Mouse (Mus musculus) G1E-ER4 (cell line): ENCODE measurements around the gene Bcat2. TPM values are rescaled to one million over a fixed set of nuclear protein-coding genes. Genes with fewer than 3 reads are reported as not detected.
A peak's percentile ranks its signal among the peaks of the same experiment; 100 is the strongest.

ENCODE experiments used
- GATA1 ChIP-seq: IDR thresholded peaks from one replicate; pipeline ENCODE4 v1.8.0; 2012; ENCODE audit warnings: low read length, inconsistent platforms
- polyA plus RNA-seq: library from polyadenylated mRNA; stranded (reverse); fragments of >175 nt; gene quantifications from 2 replicates; pipeline ENCODE4 v1.2.3, GENCODE M21; 2012

Bcat2 gene
- polyA plus RNA-seq, 1 experiment: 83.5 TPM

DNA sequence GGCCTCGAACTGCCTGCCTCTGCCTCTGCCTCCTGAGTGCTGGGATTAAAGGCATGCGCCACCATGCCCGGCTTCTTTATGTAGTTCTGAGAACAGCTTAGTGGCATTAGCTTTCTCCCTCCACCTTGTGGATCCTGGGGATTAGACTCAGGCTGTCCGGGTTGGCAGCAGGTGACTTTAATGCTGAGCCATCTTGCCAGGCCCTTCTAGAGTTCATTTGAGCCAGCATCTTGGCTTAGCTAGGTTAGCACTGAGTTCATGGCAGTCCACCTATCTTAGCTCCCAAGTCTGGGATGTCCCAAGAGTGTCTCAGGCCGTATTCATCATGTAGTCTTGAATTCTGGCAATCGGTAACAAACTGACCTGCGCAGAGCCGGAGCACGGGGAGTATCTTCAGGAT is 4.5 kb upstream of the Bcat2 start:
- no peak for TF ChIP-seq GATA1

DNA sequence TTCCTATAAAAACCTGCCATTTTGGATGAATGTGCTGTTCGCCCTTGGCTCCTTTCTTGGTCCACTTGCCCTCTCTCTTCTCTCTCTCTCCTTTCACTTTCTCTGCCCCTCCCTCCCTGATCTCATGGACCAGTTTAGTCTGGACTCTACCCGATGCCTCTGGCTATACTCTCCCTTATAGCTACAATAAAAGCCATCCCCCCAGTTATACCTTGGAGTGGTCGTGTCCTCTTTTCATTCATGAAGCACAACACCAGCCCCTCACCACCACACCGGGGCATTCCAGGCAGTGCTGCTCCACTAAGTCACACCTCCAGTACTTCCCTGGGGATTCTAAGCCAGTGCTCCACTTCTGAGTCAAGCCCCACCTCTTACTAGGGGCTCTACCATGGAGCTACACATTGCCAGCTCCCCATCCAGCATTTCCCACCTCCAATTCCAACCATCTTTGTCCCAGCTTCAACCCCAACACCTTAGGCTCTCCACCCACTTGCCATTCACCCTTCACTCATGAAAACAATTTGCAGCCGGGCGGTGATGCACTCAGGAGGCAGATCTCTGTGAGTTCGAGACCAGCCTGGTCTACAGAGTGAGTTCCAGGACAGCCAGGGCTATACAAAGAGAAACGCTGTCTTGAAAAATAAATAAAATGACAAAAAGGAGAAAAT is 2.7 kb upstream of the Bcat2 start:
- no peak for TF ChIP-seq GATA1

DNA sequence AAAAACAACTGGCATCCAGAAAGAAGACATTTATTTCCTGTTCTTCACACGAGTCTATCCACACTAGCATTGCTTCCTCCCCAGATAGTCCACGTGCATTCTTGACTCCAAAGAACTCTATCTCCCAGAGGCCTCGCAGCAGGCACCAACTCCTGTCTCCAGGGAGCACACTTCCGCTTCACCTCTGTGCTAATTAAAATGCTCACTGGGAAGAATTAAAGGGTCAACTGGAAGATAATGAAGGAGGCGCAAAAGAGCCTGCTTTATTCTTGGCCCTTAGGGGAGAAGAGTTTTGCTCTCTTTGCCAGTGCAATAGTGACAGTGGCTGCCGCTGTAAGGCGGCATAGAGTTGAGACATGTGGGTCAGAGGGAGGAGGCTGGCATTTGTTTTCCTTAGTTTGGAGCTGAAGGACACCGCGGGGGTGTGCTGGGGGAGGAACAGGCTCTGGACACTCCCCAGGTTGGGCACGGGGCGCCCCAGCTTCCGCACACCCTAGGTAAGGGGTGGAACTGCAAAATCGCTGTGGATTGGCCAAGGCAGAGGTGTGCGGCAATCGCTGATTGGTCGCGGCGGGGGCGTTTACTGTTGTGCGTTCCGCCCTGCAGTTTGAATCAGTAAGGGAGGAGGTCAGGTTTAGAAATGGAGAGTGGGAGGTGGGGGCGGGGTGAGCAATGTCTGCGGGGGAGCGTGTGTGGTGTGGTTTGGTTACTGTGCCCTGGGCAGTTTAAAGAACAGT is 2.0 kb upstream of the Bcat2 start:
- TF ChIP-seq GATA1: no peak

DNA sequence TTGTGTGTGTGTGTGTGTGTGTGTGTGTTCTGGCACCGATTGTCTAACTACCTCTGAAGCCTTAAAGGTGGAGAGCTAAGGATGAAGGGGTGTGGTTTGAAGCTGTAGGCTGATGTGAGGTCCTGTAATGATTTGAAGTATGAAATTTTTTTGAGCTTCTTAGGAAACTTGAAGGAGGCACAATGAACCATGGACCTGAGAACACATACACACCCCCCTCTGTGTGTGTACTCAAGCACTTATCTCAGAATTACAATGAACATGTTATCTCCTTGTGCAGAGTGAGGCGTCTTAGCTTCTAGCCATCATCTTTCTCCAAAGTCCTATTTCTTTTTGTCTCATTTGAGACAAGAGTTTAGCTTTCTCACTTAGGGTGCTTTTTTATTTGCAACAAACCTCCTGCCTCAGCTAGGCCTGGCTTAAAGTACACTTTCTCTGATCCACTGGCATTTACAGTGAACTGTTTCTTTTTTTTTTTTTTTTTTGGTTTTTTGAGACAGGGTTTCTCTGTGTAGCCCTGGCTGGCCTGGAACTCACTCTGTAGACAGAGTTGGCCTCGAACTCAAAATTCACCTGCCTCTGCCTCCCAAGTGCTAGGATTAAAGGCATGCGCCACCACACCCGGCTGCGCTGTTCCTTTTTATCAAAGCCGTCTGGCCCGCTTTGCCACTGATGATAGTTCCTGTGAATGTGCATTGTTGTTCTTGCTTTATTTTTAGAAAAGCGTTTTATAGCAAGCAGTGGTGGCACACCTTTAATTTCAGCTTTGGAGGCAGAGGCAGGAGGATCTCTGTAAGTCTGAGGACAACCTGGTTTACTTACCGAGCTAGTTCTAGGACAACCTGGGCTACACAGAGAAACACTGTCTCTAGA is 1.1 kb upstream of the Bcat2 start:
- TF ChIP-seq GATA1: peak; percentile 60

DNA sequence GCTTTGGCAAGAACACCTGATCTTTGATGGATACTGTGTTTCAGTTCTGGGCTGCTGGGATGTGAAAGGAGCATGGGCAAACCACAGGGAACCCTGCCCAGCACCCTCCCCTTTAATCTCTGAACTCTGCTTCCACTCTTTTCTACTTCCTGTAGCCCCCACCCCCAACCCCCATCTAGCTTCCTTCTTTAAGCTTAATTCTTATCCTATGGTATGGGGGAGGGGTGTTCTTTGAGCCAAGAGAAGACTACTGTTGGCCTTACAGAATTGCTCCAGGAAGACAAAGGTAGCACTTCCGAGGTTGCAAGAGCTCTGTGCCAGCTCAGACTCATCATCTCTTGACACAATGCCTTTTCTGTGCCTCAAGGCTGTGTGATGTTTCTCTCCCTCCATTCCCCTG is 2.0 kb downstream of the Bcat2 start:
- TF ChIP-seq GATA1: no peak

DNA sequence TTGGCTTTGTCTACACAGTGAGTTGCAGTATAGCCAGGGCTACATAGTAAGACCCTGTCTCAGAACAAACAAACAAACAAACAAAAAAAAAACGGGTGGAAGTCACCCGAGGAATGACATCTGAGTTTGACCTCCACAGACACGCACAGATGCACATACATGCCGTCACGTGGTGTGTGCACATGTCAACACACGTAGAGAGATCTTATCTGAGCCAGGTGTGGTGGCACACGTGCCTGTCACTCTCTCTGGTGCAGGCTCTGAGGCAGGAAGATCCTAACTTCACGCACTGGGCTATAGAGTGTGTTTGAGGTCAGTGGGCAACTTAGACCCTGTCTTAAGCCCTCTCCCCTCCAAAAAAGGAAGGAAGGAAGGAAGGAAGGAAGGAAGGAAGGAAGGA is 4.0 kb downstream of the Bcat2 start:
- no peak for TF ChIP-seq GATA1

DNA sequence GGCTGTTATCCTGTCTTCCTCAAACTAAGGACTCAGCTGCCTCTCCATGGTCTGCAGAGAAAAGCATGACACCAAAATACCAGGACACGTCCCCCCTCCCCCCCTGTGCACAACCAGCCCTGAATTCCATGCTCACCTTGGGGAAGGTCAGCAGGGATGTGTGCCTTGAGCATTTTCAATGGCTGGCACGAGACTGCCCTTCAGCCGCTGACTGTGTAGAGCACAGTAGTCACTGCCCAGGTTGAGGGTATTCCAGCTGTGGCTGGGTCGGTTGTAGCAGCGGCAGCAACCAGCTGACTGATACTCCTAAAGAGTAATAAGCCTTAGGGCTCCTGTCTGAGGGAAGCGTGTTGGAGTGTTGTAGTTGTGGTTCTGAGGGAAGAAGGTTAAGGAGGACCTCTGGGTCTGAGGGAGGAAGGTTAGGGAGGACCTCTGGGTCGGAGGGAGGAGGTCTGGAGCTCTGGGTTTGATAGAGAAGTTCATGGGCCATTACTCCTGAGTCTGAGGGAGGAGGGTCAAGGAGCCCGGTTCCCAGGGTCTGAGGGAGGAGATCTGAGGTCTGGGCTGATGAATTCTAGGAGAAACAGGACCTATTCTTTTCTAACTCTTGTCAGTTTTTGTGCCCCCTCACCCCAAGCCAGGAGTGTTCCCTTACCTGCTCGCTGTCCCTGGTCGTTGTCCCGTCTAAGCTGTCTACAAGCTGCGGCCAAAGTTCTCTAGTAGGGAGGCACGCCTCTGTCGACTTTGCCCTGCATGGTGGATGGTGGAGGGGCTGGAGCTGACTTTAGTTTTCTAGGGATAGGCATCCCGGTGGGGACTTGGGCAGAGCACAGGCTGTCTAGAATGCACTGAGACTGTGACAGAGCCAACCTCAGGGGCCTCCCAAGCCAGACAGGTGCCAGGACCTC is 4.8 kb downstream of the Bcat2 start:
- no peak for TF ChIP-seq GATA1

DNA sequence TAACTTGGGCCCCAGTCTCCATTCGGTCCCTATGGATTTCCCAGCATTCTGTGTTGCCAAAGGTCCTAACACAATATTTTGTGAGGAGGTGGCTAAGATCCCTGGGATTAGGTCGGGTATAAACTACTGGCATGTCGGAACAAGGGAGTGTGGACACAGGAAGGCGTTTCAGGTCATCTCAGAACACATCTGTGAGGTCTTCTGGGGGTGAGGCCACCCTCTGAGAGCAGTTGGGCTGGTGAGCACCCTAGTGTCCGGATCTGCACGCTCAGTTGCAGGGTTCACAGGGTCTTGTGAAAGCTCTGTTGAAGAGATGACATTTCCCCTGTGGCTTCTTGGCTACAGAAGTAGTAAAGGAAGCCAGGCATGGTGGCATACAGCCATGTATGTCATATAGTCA is 16.0 kb downstream of the Bcat2 start:
- no peak for TF ChIP-seq GATA1

DNA sequence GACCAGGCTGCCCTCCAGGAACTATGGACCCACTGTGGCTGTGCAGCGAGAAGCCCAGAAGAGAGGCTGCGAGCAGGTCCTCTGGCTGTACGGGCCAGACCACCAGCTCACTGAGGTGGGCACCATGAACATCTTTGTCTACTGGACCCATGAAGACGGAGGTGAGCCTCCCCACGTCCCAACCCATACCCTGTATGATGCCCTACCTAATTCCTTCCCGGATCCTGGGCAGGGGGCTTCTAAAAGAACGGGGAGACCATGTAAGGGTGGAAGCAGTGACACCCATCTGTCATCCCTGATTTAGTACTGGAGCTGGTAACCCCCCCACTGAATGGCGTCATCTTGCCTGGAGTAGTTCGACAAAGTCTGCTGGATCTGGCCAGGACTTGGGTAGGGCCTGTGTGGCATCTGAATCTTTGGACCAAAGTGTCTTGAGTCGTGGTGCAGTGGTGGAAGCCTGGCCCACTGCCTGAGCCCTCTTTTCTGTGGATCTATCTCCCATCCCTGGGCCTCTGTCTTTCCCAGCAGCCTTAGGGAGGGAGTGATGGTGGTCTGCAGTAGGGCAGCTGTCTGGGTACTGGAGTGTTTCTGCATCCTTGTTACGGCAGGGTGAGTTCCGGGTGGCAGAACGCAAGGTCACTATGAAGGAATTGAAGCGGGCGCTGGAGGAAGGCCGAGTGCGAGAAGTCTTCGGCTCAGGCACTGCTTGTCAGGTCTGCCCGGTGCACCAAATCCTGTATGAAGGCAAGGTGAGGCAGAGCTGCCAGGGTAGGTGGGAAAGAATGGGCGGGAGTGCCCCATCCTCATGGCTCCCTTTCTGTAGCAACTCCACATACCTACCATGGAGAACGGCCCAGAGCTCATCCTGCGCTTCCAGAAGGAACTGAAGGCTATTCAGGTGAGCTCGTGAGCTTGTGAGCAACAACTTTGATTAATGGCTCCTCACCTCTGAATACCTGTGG is 18.0 kb downstream of the Bcat2 start:
- TF ChIP-seq GATA1: no peak

DNA sequence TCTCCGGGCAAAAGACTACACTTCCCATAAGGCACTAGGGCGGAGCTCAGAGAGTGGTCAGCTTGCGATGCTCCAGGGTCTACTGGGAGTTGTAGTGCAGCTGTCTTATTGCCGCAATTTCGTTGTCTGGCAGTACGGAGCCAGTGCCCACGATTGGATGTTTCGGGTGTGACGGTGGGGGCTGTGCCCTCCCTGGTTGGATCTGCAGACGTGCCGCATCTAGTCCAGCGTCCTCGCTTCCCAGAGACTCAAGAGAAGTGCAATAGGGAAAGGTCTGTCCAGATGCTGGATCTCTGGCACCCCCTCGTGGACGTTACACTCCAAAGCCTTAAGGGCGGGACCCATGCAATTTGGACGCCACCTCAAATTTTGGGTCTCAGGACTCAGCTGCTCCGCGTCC is 19.2 kb downstream of the Bcat2 start:
- TF ChIP-seq GATA1: no peak

DNA sequence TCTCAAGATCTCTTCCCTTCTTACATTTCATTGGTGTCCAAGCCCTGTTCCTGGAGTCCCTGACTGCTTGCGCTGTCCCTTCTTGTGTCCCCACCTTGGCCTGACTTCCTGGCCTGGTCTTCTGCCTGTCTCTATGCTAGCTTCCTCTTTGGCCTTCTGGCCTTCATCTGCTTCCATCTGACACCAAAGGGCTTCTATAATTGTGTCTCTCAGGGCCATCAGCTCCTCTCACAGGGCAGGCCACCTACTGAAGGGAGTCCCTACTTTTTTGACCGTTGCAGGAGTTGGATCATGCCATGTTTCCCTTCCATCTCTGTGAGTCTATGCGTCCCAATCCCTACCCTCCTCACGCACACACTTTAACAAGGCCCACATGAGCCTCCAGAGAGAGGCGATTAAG is 19.9 kb downstream of the Bcat2 start:
- no peak for TF ChIP-seq GATA1

DNA sequence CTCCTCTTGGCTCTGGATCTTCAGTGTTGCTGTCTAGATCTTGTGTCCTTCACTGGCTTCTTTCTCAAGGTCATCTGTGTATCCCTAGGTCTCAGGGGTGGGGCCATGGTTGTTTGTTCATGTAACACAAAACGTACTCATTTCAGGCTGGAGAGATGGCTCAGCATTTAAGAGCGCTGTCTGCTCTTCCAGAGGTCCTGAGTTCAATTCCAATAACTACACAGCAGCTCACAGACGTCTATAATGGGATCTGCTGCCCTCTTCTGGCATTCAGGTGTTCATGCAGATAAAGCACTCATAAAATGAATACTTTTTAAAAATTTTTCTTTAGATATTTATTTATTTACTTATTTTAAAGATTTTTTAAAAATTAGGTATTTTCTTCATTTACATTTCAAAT is 20.9 kb downstream of the Bcat2 start:
- TF ChIP-seq GATA1: no peak

DNA sequence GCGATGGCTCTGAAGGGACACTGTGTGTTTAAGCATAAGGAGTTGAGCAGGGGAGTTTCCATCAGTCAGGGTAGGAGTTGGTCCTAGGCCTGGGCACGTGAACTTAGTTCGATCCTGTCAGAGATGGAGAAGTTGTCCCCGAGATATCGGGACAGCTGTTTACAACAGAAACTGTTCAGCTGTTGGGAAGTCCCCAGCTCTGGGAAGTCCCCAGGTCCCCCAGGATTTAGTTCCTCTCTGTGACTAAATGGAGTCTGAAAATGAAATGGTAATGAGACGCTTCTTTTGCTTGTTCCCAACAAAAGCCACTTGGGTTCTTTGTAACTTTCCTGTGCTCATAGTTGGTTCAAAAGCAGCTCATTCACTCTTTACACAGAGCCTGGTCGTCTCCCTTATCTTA is 21.9 kb downstream of the Bcat2 start:
- TF ChIP-seq GATA1: no peak
